Mouse (Mus musculus): ENCODE results near the gene Cpsf2. TPM values are rescaled to one million over a fixed set of nuclear protein-coding genes. Genes with fewer than 3 reads are reported as not detected.

The Cpsf2 gene
- polyA plus RNA-seq, 1 experiment, result 4.1 TPM

DNA sequence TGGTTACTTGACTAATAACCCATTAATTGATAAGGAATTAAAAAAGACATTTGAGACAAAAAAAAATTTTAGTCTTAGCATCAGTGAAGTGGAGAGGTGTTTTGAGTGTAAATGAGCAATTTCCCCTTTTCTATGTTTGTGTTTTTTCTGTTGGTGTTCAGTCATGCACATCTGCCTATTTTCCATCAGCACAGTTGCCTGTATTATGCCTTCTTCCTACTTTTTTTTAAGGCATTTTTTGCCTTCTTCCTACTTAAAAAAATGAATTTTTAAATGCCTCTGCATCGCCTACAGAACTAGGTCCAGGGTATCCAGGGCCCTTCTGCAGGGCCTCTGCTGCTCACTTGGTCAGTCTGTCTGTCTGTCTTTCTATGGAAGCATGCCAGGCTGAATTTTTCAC lies 2.8 kb downstream of the Cpsf2 start:
- 88% methylated on average over 1 of the region's 1 CpGs for WGBS
- TF ChIP-seq POLR2A (IDR thresholded peaks at IDR 0.05; ENCODE audit: borderline replicate concordance, extremely low read depth, low read depth, low read length), result no peak
- no peak for TF ChIP-seq CTCF (IDR thresholded peaks at IDR 0.05; ENCODE audit: insufficient read depth, low read length)
- no peak overlapping the region for H3K4me3 ChIP-seq (replicated peaks; ENCODE audit: extremely low read depth, low read depth, low read length)
- DNase-seq, result no peak
- H3K4me1 ChIP-seq (ENCODE audit: control insufficient read depth, insufficient read depth, low read length), result peaks cover 6% of the 10 kb centered on the region

DNA sequence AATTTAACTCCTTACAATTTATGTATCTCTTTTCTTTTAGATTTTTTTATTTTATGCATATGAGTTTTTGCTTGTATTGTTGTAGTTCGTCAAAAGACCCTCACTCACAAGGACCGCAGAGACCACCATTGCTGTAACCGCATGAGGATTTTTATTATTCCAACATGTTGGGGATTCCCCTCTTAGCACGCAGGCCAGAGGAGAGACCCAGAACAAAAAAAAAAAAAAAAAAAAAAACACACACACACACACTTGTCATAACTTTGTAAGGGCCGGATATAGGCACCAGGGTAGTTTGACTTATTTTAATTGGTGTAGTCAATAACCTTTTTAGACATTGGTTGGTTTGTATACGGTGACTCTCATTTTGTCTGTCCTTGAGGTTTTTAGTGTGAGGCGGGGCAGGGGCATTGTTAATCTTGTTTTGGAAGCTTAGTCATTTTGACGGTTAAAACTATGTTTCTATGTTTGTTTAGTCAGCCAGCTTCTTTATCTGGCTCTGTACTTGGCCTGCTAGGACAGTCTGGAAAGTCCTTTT lies 3.5 kb downstream of the Cpsf2 start:
- Histone ChIP-seq H3K4me1 (ENCODE audit: control insufficient read depth, insufficient read depth, low read length) (peaks cover 6% of the 10 kb centered on the region), H3K4me3 (replicated peaks; ENCODE audit: extremely low read depth, low read depth, low read length) (no peak overlapping the region)
- WGBS, result 80% methylated on average over 8 of the region's 8 CpGs
- DNase-seq, result no peak
- no peak for TF ChIP-seq POLR2A (IDR thresholded peaks at IDR 0.05; ENCODE audit: borderline replicate concordance, extremely low read depth, low read depth, low read length)
- TF ChIP-seq CTCF (IDR thresholded peaks at IDR 0.05; ENCODE audit: insufficient read depth, low read length), result no peak

DNA sequence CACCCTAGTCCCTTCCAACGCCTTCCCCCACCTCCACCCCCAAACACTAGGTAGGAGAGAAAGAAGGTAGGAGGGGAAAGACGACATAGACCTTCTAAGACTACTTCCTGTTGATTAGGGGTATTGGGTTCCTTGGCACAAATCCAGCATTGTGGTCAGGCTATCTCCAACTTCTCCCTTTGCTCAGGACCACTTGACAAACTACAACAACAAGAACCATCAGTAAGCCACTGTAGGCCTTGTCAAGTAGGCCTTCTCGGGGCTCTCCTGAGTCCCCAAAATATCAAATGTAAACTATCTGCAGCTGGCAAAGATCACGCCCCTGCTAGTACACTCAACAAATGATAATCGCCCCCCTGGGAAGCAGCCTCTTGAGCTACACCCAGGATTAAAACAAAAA lies 4.5 kb downstream of the Cpsf2 start:
- H3K4me3 ChIP-seq (replicated peaks; ENCODE audit: extremely low read depth, low read depth, low read length), result no peak overlapping the region
- DNase-seq, result no peak
- no peak for TF ChIP-seq POLR2A (IDR thresholded peaks at IDR 0.05; ENCODE audit: borderline replicate concordance, extremely low read depth, low read depth, low read length)
- TF ChIP-seq CTCF (IDR thresholded peaks at IDR 0.05; ENCODE audit: insufficient read depth, low read length), result no peak
- 28% methylated on average over 5 of the region's 5 CpGs for WGBS
- H3K4me1 ChIP-seq (ENCODE audit: control insufficient read depth, insufficient read depth, low read length), result peaks cover 6% of the 10 kb centered on the region

DNA sequence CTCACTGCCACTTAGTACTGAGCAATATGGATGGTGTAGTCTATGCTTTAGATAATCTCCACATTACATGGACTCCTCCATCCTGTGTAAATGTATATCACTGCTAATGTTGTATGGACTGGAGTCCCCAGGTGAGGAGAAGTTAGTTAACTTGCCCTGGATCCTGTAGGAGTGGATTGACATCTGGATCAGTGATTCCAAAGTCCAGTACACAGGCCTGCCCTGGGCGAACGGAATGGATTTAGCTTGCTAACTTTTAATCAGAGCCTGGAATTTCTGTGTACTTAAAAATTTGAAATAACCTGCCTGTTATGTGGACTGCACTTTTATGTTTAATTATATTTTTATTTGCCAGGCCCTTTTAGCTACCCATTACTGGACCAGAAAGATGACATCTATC lies 5.8 kb downstream of the Cpsf2 start:
- no peak for DNase-seq
- H3K4me1 ChIP-seq (ENCODE audit: control insufficient read depth, insufficient read depth, low read length), result peaks cover 6% of the 10 kb centered on the region
- H3K4me3 ChIP-seq (replicated peaks; ENCODE audit: extremely low read depth, low read depth, low read length), result no peak overlapping the region
- no peak for TF ChIP-seq POLR2A (IDR thresholded peaks at IDR 0.05; ENCODE audit: borderline replicate concordance, extremely low read depth, low read depth, low read length)
- no peak for TF ChIP-seq CTCF (IDR thresholded peaks at IDR 0.05; ENCODE audit: insufficient read depth, low read length)
- 95% methylated on average over 2 of the region's 2 CpGs for WGBS

GRCm38 (mm10) chr12:101982977-101983376 lies 7.2 kb downstream of the Cpsf2 start:
- DNase-seq, result no peak
- no peak overlapping the region for H3K4me3 ChIP-seq (replicated peaks; ENCODE audit: extremely low read depth, low read depth, low read length)
- no peak for TF ChIP-seq CTCF (IDR thresholded peaks at IDR 0.05; ENCODE audit: insufficient read depth, low read length)
- TF ChIP-seq POLR2A (IDR thresholded peaks at IDR 0.05; ENCODE audit: borderline replicate concordance, extremely low read depth, low read depth, low read length), result no peak
- H3K4me1 ChIP-seq (ENCODE audit: control insufficient read depth, insufficient read depth, low read length), result no peaks in the 10 kb centered on the region; the same call in none of the 2 replicates
- WGBS, result 96% methylated on average over 9 of the region's 9 CpGs

- H3K4me1 ChIP-seq (ENCODE audit: control insufficient read depth, insufficient read depth, low read length), result no peaks in the 10 kb centered on the region; the same call in none of the 2 replicates
- no peak for DNase-seq
- TF ChIP-seq POLR2A (IDR thresholded peaks at IDR 0.05; ENCODE audit: borderline replicate concordance, extremely low read depth, low read depth, low read length) (no peak), CTCF (IDR thresholded peaks at IDR 0.05; ENCODE audit: insufficient read depth, low read length) (no peak)
- 26% methylated on average over 3 of the region's 3 CpGs for WGBS
- no peak overlapping the region for H3K4me3 ChIP-seq (replicated peaks; ENCODE audit: extremely low read depth, low read depth, low read length)
Observed at GRCm38 (mm10) chr12:101985110-101985509, 9.3 kb downstream of the Cpsf2 start.

GRCm38 (mm10) chr12:101987659-101988058 lies 11.9 kb downstream of the Cpsf2 start:
- DNase-seq, result no peak
- TF ChIP-seq CTCF (IDR thresholded peaks at IDR 0.05; ENCODE audit: insufficient read depth, low read length) (no peak), POLR2A (IDR thresholded peaks at IDR 0.05; ENCODE audit: borderline replicate concordance, extremely low read depth, low read depth, low read length) (no peak)

GRCm38 (mm10) chr12:101994576-101995467 lies 19.0 kb downstream of the Cpsf2 start:
- H3K4me3 ChIP-seq (replicated peaks; ENCODE audit: extremely low read depth, low read depth, low read length), result no peak overlapping the region
- TF ChIP-seq CTCF (IDR thresholded peaks at IDR 0.05; ENCODE audit: insufficient read depth, low read length), result no peak
- TF ChIP-seq POLR2A (IDR thresholded peaks at IDR 0.05; ENCODE audit: borderline replicate concordance, extremely low read depth, low read depth, low read length), result no peak
- DNase-seq, result no peak
- H3K4me1 ChIP-seq (ENCODE audit: control insufficient read depth, insufficient read depth, low read length), result no peaks in the 10 kb centered on the region
- 89% methylated on average over 8 of the region's 8 CpGs for WGBS

More at GRCm38 (mm10) chr12:101987659-101988058, 11.9 kb downstream of the Cpsf2 start:
- 80% methylated on average over 6 of the region's 6 CpGs for WGBS
- Histone ChIP-seq H3K4me1 (ENCODE audit: control insufficient read depth, insufficient read depth, low read length) (no peaks in the 10 kb centered on the region), H3K4me3 (replicated peaks; ENCODE audit: extremely low read depth, low read depth, low read length) (no peak overlapping the region)

- no peak for DNase-seq
- Histone ChIP-seq H3K4me3 (replicated peaks; ENCODE audit: extremely low read depth, low read depth, low read length) (no peak overlapping the region), H3K4me1 (ENCODE audit: control insufficient read depth, insufficient read depth, low read length) (no peaks in the 10 kb centered on the region)
- TF ChIP-seq CTCF (IDR thresholded peaks at IDR 0.05; ENCODE audit: insufficient read depth, low read length), result no peak
- 81% methylated on average over 5 of the region's 5 CpGs for WGBS
Observed at GRCm38 (mm10) chr12:101998929-101999328, 23.1 kb downstream of the Cpsf2 start.

DNA sequence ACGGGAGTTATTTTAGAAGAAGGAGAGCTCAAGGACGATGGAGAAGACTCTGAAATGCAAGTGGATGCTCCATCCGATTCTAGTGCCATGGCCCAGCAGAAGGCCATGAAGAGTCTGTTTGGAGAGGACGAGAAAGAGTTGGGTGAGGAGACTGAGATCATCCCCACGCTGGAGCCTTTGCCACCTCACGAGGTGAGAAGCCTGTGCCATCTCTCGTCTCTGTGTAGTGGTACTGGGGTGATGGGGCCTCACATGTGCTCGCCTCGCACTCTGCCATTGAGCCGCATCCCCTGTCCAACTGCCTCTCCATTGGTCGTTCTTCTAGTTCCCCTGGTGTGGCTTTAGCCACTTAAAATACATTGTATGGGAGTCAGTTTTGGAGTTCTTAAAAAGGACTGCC lies 25.0 kb downstream of the Cpsf2 start:
- TF ChIP-seq POLR2A (IDR thresholded peaks at IDR 0.05; ENCODE audit: borderline replicate concordance, extremely low read depth, low read depth, low read length), result no peak
- TF ChIP-seq CTCF (IDR thresholded peaks at IDR 0.05; ENCODE audit: insufficient read depth, low read length), result no peak
- Histone ChIP-seq H3K4me1 (ENCODE audit: control insufficient read depth, insufficient read depth, low read length) (no peaks in the 10 kb centered on the region), H3K4me3 (replicated peaks; ENCODE audit: extremely low read depth, low read depth, low read length) (no peak overlapping the region)
- no peak for DNase-seq
- 93% methylated on average over 11 of the region's 11 CpGs for WGBS

All from lung, adult 2 months (tissue).